Mouse (Mus musculus) urinary bladder, postnatal 4 days (tissue): Measurements from ENCODE around the gene Rhpn2.
A peak's percentile ranks its signal among the peaks of the same experiment; 100 is the strongest.

ENCODE experiments used
- DNase-seq, 2 experiments: peaks; one replicate each; pipeline ENCODE4 v3.0.0; 2021 to 2022; ENCODE audit warnings: low spot score in 2 of 2

Rhpn2 gene

DNA sequence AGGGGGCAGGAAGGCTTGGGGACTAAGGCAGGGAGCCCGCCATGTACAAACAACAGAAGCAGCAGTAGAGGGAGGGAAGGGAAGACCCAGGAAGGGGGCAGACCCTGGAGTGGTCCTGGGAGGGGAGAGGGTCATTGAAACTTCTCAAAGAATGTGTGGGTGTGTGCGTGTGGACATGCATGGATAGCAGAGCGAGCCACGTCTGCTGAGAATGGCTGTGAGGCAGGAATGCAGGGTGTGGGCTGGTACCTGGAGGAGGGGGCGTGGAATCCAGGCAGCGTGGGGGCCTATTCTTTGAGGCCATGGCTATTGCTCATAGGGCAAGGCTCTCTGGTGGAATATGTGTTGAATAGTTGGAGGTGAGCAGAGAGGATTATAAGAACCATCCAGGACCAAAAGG, 54.7 kb downstream of the Rhpn2 start:
- no peak for DNase-seq

DNA sequence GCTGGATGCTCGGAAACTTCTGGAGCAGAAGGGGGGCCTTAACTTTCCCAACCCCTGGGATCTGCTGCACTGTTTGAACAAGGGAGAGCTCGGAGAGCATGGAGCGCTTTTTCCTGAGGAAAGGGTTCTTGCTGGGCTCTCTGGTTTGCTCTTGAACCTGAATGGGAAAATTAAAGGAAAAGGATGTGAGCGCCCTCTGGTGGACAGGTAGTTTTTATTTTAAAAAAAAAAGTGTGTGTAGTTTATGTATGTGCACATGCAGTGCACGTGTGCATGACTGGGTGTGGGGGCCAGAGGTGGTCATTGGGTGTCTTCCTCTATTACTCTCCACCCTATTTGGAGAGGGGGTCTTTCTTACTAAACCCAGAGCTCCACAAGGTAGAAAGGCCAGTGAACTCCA, 59.0 kb downstream of the Rhpn2 start:
- no peak for DNase-seq

DNA sequence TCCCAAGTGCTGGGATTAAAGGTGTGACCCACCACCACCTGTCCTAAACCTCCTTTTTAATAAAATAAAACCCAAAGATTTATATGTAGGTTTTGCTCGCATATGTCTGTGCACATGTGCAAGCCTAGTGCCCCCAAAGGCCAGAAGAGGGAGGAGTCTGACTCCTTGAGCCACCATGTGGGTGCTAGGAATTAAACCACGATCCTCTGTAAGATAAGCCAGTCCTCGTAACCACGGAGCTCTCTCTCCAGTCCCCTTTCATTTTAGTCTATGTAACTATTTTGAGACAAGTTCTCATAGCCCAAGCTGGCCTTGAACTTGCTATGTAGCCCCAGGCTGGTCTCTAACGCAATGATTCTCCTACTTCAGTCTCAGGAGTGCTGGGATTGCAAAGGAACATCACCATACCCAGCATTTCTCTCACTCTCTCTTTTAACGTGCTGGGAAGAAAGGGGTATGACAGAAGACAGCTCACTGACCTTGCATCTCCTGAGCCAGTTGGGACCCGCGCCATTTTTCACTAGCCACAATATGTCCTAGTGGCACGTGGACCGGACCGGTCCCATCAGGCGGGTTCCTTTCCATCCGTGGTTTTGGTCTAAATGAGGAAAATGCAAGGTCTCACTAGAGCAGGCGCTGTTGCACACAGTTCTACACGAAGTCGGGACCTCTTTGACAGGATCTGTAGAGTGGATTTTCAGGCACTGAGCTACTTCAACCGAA, 61.9 kb downstream of the Rhpn2 start:
- DNase-seq = no peak

DNA sequence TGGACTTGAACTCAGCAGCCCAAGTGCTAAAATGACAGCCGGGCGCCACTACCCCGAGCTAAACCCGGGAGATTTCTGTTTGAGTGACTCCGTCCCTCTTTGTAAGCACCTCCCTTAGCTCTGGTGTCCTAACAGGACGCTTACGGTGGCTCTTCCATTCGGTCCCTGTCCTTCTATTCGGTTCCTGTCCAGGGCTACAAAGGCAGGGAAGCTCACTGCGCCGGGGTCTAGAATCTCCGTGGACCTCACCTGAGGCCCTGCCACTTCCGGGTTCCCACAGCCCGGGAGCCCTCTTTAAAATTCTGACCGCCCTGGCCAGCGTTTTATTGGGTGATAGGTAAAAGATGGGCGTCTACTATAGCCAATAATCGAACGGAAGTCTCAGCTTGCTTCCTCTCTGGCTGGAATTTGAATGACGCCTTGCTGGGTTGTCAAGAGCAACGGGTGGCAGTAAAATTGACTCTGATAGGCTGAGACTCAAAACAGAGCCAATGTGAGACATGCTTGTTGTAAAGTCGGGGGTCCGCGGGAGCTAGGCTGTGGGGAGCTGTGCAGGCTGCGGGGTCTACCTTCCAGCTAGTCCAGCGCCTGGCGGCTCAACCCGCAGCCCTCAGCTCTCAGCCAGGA, 62.7 kb downstream of the Rhpn2 start, which contains the start of the genes Faap24 and Cep89:
TSS of gene Faap24 (minus strand) at position 295 of the 627 bp plus-strand sequence.
TSS of gene Cep89 (plus strand) at position 494 of the 627 bp plus-strand sequence.
- DNase-seq = peak; percentile 90 to 92

DNA sequence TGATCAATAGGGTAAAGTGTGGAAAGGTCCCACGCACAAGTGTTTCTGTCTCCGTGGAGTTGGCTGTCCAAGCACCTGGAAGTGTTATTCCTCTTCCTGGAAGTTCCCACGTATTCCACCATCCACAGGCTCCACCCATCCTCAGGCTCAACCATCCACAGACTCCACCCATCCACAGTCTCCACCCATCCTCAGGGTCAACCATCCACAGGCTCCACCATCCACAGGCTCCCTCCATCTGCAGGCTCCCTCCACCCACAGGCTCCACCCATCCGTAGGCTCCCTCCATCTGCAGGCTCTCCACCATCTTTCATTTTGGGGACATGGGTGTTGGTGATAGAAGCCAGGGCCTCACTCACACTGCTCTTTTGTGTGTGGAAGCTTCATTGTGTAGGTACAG, 67.2 kb downstream of the Rhpn2 start:
- no peak for DNase-seq

DNA sequence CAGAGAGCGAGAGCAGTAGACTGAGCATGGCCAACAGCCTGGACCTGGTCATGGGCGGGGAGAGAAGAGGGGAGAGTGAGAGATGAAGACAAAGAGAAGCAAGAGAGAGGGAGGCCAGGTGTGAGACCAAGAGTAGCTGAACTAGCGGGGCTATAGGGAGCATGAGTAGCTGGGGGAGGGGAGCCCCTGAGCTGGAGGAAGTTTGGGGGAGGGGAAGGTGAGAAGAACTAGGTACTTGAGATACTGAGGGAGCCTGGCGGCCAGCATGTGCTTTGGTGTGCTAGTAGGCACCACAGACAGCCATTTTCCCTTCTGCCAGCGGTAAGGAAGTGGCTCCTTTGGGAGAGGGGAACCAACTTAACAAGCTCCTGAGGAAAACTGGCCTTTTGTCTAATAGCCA, 81.3 kb downstream of the Rhpn2 start:
- no peak for DNase-seq

DNA sequence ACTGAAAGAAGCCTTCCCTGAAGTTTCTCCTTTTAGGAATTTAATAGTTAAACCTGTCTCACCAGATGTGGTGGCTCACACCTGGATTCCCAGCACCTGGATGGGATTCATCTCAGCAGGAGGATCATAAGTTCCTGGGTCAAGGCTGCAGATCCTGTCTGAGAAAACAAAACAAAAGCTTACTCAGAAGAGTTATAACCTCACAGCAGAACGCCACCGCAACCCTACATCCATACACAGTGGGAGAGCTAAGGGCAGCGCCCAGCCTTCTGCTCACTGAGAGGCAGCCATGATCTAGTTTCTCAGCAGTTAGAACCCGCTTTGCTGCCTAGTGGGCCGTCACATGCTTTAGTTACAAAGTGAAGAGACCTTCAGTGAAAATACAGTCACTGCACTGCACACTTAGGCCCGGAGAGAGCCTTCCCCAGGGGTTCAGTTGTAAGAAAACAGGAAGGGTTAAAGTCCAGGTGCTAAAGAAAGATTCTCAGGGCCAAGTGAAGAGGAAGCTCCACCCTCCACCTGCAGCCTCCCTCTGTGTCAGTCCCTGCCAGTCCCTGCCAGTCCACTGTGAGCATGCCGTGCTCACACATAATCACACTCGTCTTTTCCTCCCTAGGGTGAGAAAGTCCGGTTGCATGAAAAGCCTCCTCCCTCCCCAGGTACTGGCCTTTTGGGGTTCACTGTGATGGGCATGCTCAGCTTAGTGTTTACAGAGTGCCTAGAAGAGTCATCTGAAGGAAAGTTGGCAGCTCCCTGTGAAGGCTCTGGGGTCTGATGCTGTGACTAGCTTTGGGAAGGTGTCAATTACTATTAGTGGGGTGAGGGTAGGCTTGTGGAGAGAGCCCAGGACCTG, 82.1 kb downstream of the Rhpn2 start:
- DNase-seq = no peak

DNA sequence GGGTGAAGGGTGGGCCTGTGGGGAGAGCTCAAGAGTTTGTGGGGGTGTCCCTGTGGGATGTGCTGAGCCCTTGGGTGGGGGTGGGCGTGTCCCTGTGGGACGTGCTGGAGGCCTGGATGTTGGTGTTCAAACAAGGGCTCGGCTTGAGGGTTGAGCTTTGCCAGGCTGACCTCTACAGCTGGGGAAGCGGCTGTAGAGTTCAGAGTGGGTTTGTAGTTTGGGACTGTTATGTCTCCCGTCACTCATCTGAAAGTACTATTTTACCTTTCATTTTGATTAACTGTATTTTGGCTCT, 82.6 kb downstream of the Rhpn2 start:
- DNase-seq = no peak

DNA sequence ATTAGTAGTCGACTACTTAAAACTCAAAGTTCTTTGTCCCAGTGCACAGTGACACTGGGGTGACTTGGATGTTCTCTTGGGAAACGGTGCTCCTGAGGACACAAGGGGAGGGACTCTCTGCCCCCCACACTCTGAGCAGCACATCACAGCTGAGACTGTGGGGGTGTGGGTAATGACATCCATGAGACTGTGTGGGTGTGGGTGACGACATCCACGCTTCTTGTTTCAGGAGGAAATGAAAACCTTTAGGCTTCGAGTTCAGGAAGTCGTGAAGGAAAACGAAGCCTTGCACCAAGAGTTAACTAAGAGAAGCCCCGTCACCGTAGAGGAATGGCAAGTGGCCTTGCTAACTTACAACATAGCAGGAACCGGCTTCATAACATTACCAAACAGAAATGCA, 89.1 kb downstream of the Rhpn2 start:
- DNase-seq = no peak

DNA sequence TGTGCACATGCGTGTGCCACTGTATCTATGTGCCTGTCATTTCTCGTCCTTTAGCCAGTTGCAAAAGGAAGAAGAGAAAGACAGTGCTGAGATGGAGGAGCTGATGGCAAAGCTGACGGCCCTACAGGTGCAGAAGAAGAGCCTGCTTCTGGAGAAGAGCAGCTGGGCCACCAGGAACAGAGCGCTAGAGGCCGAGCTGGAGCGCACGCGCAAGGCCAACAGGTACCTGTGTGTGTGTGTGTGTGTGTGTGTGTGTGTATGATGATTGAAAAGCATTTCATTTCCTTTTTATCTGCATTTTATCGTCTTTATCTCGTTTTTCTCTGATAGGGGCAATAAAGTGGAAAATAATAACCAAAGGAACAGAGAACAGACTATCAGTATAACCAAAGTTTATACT, 94.2 kb downstream of the Rhpn2 start:
- DNase-seq = no peak

DNA sequence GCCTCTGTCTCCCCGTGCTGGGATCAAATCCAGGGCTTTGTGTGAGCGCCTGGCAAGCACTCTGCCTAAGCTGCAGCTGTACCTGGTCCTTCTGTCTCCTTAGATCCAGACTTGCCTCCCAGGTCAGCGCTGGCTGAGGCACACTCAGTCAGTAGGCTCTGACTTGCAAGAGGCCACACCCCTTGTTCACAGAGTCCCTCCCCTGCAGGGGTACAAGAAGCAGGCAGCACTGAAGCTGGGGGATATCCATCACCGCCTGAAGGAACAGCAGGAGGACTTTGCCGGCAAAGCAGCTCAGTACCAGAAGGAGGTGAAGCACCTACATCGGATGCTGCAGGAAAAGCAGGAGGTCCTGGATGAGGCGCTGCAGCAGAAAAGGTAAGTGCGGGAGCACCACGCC, 101.3 kb downstream of the Rhpn2 start:
- DNase-seq = no peak
